Mouse (Mus musculus) testis, postnatal 10 days (tissue): ENCODE measurements around the gene Lactbl1.

Source experiments
- DNase-seq: peaks from one replicate; pipeline ENCODE4 v3.0.0; 2021; ENCODE audit warnings: low spot score

Lactbl1 gene

DNA sequence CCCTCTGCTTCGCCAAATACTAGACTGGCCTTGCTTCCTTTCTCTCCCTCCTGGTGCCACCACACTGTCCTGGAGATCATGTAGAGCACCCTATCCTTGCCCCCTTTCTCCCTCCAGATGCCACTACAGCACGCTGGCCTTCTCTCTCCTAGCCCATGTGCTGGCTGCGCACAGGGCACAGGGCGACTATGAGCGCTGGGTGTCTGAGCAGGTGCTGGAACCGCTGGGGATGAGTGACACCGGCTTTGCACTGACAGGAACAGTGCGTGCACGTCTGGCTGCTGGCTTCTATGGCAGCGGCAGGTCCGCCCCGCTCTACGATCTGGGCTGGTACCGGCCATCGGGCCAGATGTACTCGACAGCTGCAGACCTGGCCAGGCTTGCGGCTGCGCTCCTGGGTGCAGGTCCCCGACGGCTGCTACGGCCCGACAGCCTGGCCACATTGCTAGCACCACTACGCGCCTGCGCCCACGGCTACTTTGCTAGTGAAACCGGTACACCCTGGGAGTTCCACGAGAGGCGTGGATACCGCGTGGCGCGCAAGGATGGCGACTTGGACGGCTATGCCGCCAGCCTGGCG lies 14.7 kb downstream of the Lactbl1 start:
- DNase-seq, result no peak

DNA sequence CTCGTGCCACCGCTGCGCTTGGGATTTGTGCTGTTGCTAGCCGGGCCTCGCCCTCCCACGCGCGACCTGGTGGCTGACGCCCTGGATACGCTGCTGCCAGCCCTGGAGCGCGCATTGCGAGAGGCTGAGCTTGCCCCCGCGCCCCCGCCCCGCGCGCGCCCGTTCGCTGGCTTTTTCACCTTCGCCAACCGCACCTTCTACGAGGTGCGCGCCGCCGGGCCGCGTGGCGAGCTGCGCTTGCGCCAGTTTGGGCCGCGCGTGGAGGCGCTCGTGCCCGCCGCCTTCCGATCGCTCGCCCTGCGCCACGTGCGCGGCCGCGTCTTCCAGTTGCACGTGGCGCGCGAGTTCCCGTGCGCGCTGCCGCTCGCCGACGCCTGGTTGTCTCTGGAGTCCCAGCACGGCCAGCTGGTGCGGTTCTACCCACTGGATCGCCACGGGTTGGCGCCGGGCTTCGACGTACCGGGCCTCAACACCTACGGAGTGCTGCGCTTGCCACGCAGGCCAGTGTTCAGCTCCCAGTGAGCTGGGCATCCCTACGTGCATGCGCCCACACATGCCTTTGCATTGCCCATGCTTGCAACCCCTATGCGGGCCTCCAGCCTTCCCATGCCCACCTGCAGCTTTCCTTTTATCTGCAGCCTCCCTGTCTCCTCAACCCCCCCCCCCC lies 15.3 kb downstream of the Lactbl1 start:
- DNase-seq, result peak; percentile 69

DNA sequence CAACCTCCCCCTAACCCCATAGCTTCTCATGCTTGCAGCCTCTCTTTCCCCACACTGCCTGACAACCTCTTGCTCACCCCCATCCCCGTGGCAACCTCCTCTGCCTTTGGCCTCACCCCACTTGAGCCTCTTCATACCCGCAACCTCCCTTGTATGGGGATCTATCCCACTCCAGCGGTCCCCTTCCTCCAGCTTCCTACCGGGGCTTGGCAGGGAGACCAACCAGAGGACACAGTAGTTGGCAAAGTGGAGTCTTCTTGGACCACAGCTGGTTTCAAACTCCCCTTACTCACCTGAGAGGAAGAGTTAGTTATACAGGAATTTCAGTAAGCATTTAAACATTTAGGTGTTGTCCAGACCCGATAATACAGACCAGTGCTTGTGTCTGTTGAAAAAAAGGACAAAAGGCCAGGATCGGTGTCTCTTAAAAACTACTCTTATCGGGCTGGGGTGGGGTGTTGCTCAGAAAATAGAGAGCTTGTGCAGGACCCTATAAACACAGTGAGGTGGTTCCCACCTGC lies 15.9 kb downstream of the Lactbl1 start:
- DNase-seq, result no peak

DNA sequence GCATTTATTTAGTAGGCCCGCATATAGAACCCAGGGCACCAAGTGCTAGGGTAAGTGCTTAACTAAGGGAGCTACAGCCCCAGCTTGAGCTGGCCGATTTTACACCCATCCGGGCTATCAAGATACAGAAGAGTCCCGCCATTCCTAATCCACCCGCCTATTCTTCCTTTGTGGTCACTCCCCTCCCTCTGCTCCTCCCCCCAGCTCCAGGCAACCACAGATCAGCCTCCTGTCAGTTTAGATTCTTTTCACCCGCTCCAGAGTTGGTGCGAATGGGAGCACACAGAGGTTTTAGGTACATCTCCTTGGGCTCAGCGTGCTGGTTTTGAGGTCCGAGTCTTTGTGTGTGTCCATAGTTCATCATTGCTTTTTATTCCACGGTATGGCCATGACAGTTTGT lies 16.5 kb downstream of the Lactbl1 start:
- DNase-seq, result no peak

DNA sequence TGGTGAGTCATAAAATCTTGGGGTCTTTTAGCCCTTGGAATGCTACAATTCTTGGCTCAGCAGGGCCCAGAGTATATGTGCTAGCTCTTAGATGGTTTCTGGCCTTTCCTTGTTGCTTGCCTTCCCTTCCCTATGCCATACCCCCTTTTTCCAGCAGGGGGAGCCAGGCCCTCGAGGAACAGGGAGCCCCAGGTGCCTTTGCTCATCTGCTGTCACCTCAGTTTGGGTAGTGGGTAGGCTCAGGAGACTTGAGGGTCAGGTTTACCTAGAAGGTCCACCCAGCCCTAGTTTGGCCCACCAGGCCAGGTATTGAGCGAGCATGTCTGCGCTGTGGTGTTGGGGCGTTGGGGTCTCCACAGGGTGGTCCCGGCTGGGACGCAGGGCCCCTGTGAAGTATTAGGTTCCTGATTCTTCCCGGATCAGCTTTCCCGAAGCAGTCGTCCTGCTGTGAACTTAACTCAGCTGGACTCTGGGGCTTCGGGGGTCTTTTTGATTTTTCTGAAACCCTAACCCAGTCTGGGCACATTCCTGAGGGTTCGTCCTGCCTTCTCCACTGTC lies 26.6 kb downstream of the Lactbl1 start:
- peak; percentile 96 for DNase-seq

DNA sequence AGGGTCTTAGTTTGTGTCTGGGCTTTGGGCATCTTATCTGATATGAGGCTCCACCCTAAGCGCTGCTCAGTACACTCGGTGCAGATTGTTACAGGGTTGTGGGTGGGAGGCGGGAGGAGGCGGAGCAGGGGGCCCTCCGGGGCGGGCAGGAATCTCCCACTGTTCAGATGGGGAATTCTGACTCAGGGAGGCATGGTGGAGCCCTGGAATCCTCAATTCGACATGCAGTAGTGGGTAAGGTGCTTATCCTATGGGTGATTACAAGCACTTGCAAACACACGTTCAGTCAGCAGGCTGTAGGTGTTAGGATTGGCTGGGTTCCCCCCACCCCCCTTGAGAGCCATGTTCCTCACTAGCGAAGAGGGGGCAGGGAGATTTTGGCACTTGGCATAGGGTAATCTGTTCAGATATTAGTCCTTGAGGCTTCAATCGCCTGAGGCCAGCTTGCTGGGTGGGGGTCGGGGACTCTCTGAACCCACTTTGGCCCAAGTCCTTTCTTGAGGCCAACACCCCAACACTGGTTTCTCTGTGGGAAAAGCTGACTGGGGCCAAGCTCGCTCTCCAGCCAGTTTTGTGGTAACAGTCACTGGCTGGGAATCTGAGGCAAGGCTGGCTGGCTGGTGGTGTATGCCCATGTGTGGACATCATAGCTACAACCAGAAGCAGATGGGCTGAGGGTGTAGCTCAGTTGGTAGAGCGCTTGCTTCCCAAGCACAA lies 27.2 kb downstream of the Lactbl1 start:
- DNase-seq, result peak; percentile 60

DNA sequence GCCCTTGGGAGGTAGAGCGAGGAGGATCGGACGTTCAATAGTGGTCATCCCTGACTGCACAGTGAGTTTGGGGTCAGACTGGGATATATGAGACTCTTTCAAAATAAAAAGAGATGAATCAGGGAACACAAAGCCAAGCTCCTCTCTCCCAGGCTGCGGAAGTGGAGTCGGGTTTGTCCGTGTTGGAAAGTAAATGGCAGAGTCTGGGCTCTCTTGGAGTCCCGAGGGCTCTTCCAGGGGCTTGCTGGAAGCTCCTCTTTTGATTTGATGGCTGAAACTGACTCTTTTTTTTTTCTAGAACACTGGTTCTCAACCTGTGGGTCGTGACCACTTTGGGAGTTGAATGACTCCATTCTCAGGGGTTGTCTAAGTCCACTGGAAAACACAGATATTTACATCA lies 27.8 kb downstream of the Lactbl1 start:
- no peak for DNase-seq

DNA sequence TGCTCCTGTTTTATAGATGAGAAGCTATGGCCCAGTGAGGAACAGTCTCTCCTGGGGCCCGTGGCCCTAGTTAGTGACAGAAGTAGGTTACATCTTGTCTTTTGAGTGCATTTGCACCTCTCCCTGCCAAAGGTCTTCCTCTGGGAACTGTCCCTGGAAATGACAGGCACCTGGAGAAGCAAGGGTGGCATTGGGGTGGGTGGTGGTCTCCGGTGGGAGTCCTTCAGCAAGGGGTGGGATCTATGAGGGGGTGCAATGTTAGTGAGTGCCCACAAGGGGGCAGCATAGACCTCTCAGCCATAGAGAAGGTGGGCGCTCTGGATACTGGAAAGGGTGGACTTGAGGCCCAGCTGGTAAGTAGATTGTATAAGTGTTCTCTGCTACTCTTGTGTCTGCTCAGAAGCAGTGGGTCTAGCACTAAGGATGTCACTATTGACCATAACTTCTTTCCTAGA lies 29.0 kb downstream of the Lactbl1 start:
- DNase-seq, result peak; percentile 60

DNA sequence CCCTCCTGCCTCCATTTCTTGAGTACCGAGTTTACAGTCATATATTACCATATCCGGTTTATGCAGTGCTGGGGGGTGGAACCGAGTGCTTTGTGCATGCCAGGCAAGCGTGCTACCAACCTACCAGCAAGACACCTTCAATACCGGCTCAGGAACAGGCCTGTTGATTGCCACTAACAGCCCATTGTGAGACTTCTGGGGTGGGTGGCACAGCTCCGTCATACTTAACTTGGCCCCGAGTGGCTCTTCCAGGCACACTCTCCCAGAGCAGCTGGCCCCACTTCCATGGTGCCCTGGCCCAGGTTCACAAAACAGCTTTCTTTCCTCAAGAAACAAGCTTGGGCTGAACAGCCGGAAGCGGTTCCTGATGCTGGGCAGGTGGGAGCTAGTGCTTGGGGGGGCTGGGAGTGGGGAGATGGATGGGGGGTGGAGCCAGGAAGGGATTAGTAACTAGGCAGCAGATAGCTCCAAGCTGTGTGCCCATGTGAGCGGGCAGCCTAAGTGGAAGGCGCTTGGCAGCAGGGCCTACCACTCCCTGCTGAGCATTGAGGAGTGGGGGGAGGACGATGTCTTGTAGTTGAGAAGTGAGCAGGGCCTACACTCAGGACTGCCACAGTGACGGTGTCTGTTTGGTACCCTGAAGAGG lies 29.6 kb downstream of the Lactbl1 start:
- no peak for DNase-seq

DNA sequence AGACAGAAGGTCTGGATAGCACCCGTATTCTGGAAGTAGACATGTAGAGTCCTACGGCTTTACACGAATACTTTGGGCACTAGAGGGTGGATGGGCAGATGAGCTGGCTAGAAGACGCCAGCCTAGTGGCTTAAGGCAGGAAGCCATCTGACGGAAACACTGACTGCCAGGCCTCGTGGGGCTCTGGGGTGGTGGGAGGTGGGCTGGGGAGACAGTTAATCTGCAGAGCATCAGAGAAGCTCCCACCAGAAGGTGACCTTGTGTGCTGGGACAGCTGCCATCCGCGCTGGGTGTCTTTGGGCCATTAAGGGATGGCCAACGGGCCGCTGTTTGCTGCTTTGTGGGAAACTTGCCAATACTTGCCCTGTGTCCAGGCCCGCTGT lies 30.1 kb downstream of the Lactbl1 start:
- DNase-seq, result no peak

DNA sequence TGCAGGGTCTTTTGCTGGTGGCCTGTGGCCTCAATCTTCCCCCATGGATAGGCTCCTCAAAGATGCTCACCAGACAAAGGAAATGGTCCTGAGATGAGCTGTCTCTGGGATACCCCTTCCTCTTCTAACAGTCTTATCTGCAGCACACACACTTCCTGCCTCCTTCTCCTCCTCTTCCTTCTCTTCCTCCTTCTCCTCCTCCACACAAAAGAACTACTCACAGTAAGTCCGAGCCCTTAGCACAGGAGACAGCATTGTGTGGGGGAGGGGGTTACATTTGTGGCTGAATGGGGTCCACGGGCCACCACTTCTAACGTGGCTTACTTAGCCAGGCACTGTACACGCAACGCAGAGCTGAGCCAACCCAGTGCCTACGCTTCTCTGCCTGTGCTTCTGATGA lies 30.6 kb downstream of the Lactbl1 start:
- DNase-seq, result no peak

DNA sequence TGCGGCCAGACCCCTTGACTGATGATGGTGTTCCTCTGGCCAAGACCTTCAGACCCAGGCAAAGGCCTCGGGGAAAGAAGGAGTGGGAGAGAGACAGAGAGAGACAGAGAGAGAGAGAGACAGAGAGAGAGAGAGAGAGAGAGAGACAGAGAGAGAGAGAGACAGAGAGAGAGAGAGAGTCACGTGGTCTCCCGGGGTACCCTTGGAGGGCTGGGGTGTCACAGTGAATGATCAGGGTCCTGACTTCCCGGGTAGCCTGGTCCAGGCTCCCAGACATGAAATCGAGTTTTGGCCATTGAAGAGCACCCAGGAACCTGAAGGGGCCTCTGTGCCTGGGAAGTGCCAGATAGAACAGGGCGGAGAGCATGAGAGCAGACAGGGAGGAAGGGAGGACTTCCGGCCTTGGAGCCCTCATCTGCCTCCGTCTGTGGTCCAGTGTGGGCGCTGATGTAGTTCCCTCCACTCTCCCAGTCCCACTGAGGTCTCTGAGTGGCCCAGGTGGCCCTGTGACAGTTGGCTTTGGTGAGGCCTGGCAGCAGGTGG lies 31.3 kb downstream of the Lactbl1 start:
- no peak for DNase-seq

DNA sequence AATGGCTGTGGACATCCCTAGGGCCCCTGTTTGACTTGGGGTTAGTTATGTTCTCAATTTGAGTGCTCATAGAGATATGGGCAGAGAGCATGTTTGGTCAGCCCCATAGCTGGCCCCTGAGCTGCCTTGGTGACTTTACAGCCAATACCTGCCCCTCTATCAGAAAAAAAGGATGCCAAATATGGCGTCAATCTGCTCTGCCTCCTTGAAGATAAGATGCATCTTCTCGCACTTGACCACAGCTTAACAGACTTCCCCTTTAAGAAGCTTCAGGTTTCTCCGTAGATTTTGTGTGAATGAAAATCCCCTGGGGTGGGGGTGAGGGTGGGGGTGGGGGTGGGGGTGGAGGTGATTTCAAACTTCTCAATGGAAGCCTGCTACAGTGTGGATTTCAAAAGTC lies 35.5 kb downstream of the Lactbl1 start:
- no peak for DNase-seq

DNA sequence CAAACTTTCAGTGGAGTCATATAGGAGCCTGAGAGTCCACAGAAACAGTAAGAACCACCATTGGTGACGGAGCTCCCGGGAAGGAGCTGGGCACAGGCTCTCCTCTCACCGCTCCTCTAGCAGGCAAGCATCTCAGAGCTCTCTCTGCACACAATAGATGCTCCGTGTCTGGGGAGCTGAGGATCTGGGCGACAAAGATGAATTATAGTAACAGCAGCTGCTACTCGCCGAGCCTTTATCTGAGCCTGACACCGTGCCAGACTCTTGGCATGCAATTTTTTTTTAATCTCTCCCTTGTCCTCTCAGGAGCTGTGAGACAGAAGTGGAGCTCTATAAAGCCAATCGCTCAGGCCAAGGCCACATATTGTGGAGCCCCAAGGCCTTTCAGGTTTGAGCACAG lies 42.6 kb downstream of the Lactbl1 start:
- no peak for DNase-seq

DNA sequence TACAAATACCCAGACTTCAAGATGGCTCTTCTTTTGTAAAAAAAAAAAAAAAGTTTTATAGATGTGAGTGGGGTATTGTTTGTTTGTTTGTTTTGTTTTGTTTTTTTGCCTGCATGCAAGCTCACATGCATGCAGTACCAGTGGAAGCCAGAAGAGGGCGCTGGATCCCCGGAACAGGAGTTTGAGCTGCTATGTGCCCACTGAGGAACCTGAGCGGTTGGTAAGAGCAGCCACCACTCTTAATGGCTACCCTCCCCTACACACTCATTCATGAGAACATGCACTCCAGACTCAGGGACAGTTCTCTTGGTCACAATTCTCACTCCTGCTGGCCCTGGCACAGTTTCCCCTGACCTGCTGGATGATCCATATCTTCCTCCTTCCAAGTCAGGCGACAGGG lies 43.6 kb downstream of the Lactbl1 start:
- DNase-seq, result no peak

DNA sequence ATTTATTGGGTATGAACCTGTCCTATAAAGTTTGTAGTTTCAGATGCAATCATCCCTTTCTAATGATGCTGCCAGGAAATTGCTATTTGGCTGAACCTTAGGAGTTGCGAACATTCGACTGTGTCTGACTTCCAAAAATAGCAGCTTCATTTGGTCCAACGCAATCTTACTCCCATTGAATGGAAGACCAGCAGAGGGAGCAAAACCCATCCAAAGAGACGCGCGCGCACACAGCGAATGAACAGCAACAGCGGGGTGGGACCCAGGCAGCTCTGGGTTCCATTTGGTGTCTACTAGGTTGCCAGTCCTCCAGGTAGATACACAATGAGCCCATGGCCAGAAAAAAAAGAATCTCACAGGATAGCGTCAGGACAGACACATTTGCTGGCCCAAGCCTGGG lies 45.3 kb downstream of the Lactbl1 start:
- DNase-seq, result no peak

DNA sequence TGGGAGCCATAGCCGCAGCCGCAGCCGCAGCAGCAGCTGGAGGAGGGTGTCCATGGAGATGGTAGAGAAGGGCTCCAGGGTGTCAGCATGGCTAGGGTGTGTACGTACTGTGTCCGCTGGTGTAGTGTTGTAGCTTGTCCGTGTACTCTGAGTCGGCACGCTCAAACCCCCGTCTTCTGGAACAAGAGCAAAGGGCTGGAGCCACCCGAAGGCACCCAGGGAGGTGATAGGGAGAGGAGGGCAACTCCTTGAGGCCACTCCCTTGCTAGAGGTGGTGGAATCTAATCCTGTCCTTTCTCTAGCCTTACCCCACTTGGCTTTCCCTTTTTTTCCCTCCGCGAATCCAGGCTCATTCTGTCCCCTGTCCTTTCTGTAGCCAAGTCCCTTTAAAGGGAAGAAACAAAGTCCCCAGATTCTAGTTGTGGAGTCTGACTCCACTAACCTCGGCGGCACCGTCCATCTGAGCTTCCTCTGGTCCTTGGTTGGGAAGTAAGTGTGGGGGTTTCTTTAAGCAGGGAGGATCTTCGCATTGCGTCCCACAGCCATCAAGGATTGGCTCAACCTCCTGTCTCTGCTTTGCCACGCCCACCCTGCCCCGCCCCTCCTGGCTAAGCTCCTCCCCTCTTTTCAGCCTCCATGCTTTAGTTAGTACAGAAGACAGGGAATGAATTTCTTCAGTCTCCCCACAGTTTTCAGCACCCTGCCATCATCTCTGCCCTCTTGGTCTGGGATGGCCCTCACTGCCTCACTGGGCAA lies 50.1 kb downstream of the Lactbl1 start:
- DNase-seq, result no peak

DNA sequence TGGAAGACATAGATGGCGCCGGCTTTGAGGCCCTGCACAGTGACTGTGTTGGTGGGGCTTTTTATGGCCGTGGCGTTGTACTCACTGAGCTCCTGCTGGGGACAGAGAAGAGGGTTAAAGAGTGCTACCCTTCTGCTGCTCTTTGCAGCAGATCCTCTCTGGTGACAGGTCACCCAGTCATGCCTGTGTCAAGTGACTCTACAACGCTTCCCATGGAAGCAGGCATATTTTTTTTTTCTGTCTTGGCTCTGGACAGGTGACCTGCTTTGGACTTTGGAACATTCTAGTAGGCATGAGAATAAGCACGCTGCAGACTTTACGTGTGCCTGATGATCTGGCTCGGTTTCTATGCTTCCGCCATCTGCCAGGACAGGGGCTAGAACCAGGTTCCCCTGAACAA lies 53.0 kb downstream of the Lactbl1 start:
- no peak for DNase-seq

DNA sequence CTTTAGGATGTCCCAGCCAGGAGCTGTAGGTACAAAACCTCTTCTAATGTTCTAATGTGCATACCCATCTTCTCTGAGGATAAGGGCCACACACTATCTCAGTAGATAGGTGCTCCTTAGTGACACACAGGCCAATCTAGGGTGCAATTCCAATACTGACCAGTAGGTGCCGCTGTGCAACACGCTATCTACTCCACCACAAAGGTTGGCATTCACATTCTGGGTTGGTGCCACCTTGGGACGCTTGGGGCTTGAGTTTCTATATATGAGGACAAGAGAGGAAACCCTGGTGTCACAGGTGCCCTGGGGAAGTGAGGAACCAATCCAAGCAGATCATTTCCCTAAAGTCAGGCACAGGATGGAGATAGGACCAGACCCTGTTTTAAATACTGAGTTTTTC lies 56.1 kb downstream of the Lactbl1 start:
- peak; percentile 91 for DNase-seq

DNA sequence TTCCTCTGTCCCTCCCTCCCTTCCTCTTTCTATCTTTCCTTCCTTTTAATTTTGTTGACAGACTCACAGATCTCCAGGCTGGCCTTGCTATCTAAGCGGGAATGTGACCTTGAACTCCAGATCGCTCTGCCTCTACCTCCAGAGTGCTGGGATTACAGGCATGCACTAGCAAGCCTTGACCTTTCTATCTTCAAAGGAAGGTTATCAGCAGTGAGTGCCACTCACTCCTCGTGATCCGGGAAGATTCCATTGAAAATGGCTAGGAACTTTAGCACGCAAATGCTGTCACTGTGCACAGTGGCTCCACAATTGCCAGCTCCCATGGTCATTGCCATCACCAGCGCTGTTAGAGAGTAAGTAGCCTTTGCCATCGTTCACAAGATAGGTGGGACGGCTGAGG lies 56.8 kb downstream of the Lactbl1 start:
- no peak for DNase-seq

DNA sequence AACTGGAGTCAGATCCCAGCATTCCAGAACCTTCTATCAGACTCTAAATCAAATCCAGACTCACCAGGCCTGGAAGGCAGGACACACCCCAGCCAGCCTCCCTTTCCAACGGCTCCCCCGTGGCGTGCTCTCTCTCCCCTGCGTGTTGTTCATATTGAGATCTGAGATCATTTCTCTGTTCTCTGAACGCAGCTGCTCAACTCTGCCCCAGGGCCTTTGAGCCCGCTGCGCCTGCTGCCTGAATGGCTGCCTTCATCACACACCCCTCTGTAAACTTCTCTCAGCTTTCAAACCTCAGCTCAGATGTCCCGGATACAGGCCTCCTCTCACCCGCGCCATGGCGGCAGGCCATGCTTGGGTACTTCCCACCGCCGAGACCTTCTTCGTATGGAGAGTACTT lies 58.2 kb downstream of the Lactbl1 start:
- no peak for DNase-seq
